Mouse (Mus musculus): ENCODE results near the gene Allc. TPM values are rescaled to one million over a fixed set of nuclear protein-coding genes. Genes with fewer than 3 reads are reported as not detected.
A peak's percentile ranks its signal among the peaks of the same experiment; 100 is the strongest.

Gene Allc
- total RNA-seq, 1 experiment from 2014 or later: not detected

GRCm38 (mm10) chr12:28579132-28579531, 3.2 kb downstream of the Allc start:
- DNase-seq: peak; percentile 48

GRCm38 (mm10) chr12:28578147-28578546, 4.2 kb downstream of the Allc start:
- no peak for DNase-seq

- no peak for DNase-seq
These were observed 6.8 kb downstream of the Allc start for GRCm38 (mm10) chr12:28575366-28576070.

GRCm38 (mm10) chr12:28572241-28572640, 10.1 kb downstream of the Allc start:
- DNase-seq: no peak

- no peak for DNase-seq
These were observed 30.0 kb downstream of the Allc start, which contains the start of gene Dcdc2c for GRCm38 (mm10) chr12:28552299-28552698. Dcdc2c (minus strand) TSS chr12:28552399.

GRCm38 (mm10) chr12:28551775-28552174, 30.5 kb downstream of the Allc start:
- DNase-seq: no peak

- no peak for DNase-seq
These were observed 33.4 kb downstream of the Allc start for GRCm38 (mm10) chr12:28548887-28549286.

- DNase-seq: no peak
These were observed 68.0 kb downstream of the Allc start for GRCm38 (mm10) chr12:28514264-28514775.

GRCm38 (mm10) chr12:28509699-28510280, 72.5 kb downstream of the Allc start:
- no peak for DNase-seq

Other genes with a start within 250 kb of the Allc start
- 0.22 and 0.26 TPM in 2 replicates for gene Dcdc2c, start 30.1 kb downstream of the Allc start, total RNA-seq (2021)
- gene Colec11, start 40.9 kb upstream of the Allc start, total RNA-seq (2021): 2.3 and 7.7 TPM in 2 replicates
- gene Rps7, start 53.4 kb upstream of the Allc start, total RNA-seq (2021): 309 and 416 TPM in 2 replicates
- gene Rnaseh1, start 67.1 kb upstream of the Allc start, total RNA-seq (2021): 11.8 and 16.9 TPM in 2 replicates
- gene Adi1, start 92.7 kb upstream of the Allc start, total RNA-seq (2021): 50.8 and 60.3 TPM in 2 replicates
- 34.4 and 34.5 TPM in 2 replicates for gene Trappc12, start 167.9 kb upstream of the Allc start, total RNA-seq (2021)
- 18.5 and 18.6 TPM in 2 replicates for gene Eipr1, start 169.3 kb upstream of the Allc start, total RNA-seq (2021)

Measured in adrenal gland, postnatal 14 days (tissue).